Mouse (Mus musculus) cortical plate, adult 2 months (tissue): ENCODE data around the gene Tmem131.

Experiments used
- CTCF ChIP-seq: fragments of 200-500 bp; IDR thresholded peaks from 2 replicates; pipeline ENCODE4 v1.5.1; 2011; ENCODE audit warnings: mild to moderate bottlenecking, control low read depth, low read length; ENCODE audit not compliant: insufficient read depth; ENCODE audit errors: extremely low read depth
- POLR2A ChIP-seq: fragments of 200-500 bp; IDR thresholded peaks from 2 replicates; pipeline ENCODE4 v1.6.1; 2011; ENCODE audit warnings: mild to moderate bottlenecking, low read length, control low read depth; ENCODE audit not compliant: insufficient read depth; ENCODE audit errors: extremely low read depth

DNA sequence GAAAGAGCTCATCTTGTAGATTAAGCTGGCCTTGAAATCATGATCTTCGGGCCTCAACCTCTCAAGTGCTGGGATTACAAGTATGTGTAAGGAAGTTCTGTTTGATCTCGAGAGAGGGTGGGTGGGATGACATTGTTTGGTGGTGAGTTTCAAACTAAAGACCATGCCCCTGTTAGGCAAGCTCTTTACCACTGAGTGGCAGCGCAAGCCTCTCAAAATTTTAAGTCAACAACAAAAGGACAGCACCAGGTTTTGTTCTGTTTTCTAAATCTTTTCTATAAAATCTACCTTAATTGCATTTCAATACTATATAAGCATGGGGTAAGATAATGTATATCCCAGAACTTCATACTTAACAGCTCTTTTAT is 39.4 kb downstream of the Tmem131 start:
- TF ChIP-seq CTCF (no peak), POLR2A (no peak)
